ENCODE assay signal across 15 mouse cellular contexts in genomic region chr9:16440638-16441037, GRCm38 (mm10).
DNase-seq lines count a peak whose midpoint lies in the region; ATAC-seq and TF ChIP-seq lines count a peak whose summit lies in the region.
"Had no signal": no experiment of that assay in that cellular context is flagged by ENCODE, and none has a peak within 500 bp of the region (broad histone marks: within the 10 kb centered on the region; RNA-seq: fewer than 3 reads in every experiment).

No protein-coding gene starts in this region.

- H3K36me3 ChIP-seq in embryonic facial prominence, embryonic 15.5 days: no peaks in the 10 kb centered on the region
- no peaks in the 10 kb centered on the region for H3K36me3 ChIP-seq in hindbrain, embryonic 14.5 days (replicated peaks; ENCODE audit: control insufficient read depth, insufficient read depth)
- H3K36me3 ChIP-seq in midbrain, embryonic 14.5 days (ENCODE audit: control insufficient read depth, insufficient read depth, low read length): no peaks in the 10 kb centered on the region
- no peaks in the 10 kb centered on the region for H3K36me3 ChIP-seq in liver, postnatal 0 days (replicated peaks; ENCODE audit: insufficient read depth, low read length)
- H3K36me3 ChIP-seq: forebrain, embryonic 15.5 days; limb, embryonic 12.5 days had no signal

- no peak for TF ChIP-seq EP300 in liver, postnatal 0 days (IDR thresholded peaks at IDR 0.05; ENCODE audit: low read depth)

- H3K4me3 ChIP-seq in embryonic facial prominence, embryonic 15.5 days (replicated peaks): no peak overlapping the region
- no peak overlapping the region for H3K4me3 ChIP-seq in hindbrain, embryonic 14.5 days (replicated peaks; ENCODE audit: low read length)
- no peak overlapping the region for H3K4me3 ChIP-seq in midbrain, embryonic 14.5 days (replicated peaks; ENCODE audit: low read depth, low read length)
- no peak overlapping the region for H3K4me3 ChIP-seq in liver, postnatal 0 days (ENCODE audit: low read depth, low read length)
- H3K4me3 ChIP-seq: forebrain, embryonic 15.5 days; left cerebral cortex, adult 2 months; limb, embryonic 12.5 days had no signal

- ATAC-seq in frontal cortex, adult (ENCODE audit: low TSS enrichment): 0 out of 2 replicates have a peak, but pooled peaks have one; percentile 13
- ATAC-seq in embryonic facial prominence, embryonic 15.5 days (ENCODE audit: insufficient number of reproducible peaks, low FRiP score, low TSS enrichment, low read depth): no peak
- no peak for ATAC-seq in hindbrain, embryonic 14.5 days (ENCODE audit: low FRiP score)
- ATAC-seq in midbrain, embryonic 14.5 days (ENCODE audit: low FRiP score, low TSS enrichment): no peak
- no peak for ATAC-seq in liver, postnatal 0 days
- ATAC-seq in erythroblast, adult 5-6 weeks (replicated peaks; ENCODE audit: low FRiP score, poor library complexity, severe bottlenecking): no peak
- ATAC-seq: Patski had no signal

- no peaks in the 10 kb centered on the region for H3K27me3 ChIP-seq in embryonic facial prominence, embryonic 15.5 days
- no peaks in the 10 kb centered on the region for H3K27me3 ChIP-seq in hindbrain, embryonic 14.5 days (ENCODE audit: control insufficient read depth, insufficient read depth, low read length)
- no peaks in the 10 kb centered on the region for H3K27me3 ChIP-seq in midbrain, embryonic 14.5 days (ENCODE audit: control insufficient read depth, insufficient read depth, low read length)
- H3K27me3 ChIP-seq in liver, postnatal 0 days (ENCODE audit: insufficient read depth, low read length): no peaks in the 10 kb centered on the region
- H3K27me3 ChIP-seq: forebrain, embryonic 15.5 days; limb, embryonic 12.5 days; Patski had no signal

- H3K27ac ChIP-seq in embryonic facial prominence, embryonic 15.5 days (replicated peaks): peak overlapping the region; percentile 25; the same call in 1 of the 2 replicates
- peak overlapping the region; percentile 78 for H3K27ac ChIP-seq in hindbrain, embryonic 14.5 days
- H3K27ac ChIP-seq in midbrain, embryonic 14.5 days (replicated peaks; ENCODE audit: low read depth, low read length): peak overlapping the region; percentile 77
- no peak overlapping the region for H3K27ac ChIP-seq in liver, postnatal 0 days (ENCODE audit: low read depth)
- H3K27ac ChIP-seq: kidney, postnatal 0 days; left cerebral cortex, adult 2 months; limb, embryonic 12.5 days; liver, embryonic 14.5 days had no signal

- H3K9me3 ChIP-seq in embryonic facial prominence, embryonic 15.5 days (replicated peaks): no peaks in the 10 kb centered on the region
- H3K9me3 ChIP-seq in hindbrain, embryonic 14.5 days (ENCODE audit: control insufficient read depth, low read length): no peaks in the 10 kb centered on the region
- H3K9me3 ChIP-seq in midbrain, embryonic 14.5 days (ENCODE audit: control insufficient read depth, low read length): no peaks in the 10 kb centered on the region
- H3K9me3 ChIP-seq in liver, postnatal 0 days (ENCODE audit: low read length): no peaks in the 10 kb centered on the region
- H3K9me3 ChIP-seq: forebrain, embryonic 15.5 days; limb, embryonic 12.5 days had no signal

- no peak for DNase-seq in frontal cortex, postnatal 25 days (ENCODE audit: low spot score in 2 of 2)
- DNase-seq in hindbrain, embryonic 14.5 days (ENCODE audit: low spot score): peak; percentile 48
- peak; percentile 75 for DNase-seq in midbrain, embryonic 14.5 days
- DNase-seq in liver, postnatal 0 days: no peak
- no peak for DNase-seq in adrenal gland, adult 18-20 months (ENCODE audit: low spot score in 2 of 2)
- DNase-seq: lung, postnatal 10 days had no signal

- no peak overlapping the region for H3K4me2 ChIP-seq in embryonic facial prominence, embryonic 15.5 days (replicated peaks)
- H3K4me2 ChIP-seq in hindbrain, embryonic 14.5 days (replicated peaks): peak overlapping the region; percentile 27; the same call in 1 of the 2 replicates
- H3K4me2 ChIP-seq in midbrain, embryonic 14.5 days (ENCODE audit: low read length): peak overlapping the region; percentile 5
- H3K4me2 ChIP-seq in liver, postnatal 0 days (ENCODE audit: low read depth, low read length): no peak overlapping the region
- H3K4me2 ChIP-seq: forebrain, embryonic 15.5 days; limb, embryonic 12.5 days had no signal

- no peak for TF ChIP-seq CTCF in liver, postnatal 0 days (IDR thresholded peaks at IDR 0.05; ENCODE audit: low read depth)

- WGBS in embryonic facial prominence, embryonic 15.5 days: 39% methylated on average over 6 of the region's 6 CpGs
- WGBS in hindbrain, embryonic 14.5 days: 16% methylated on average over 6 of the region's 6 CpGs
- 9% methylated on average over 6 of the region's 6 CpGs for WGBS in midbrain, embryonic 14.5 days
- WGBS in liver, postnatal 0 days (ENCODE audit: insufficient replicate concordance): 66% methylated on average over 6 of the region's 6 CpGs

- no peaks in the 10 kb centered on the region; the same call in 1 of the 2 replicates for H3K4me1 ChIP-seq in embryonic facial prominence, embryonic 15.5 days
- peaks cover 44% of the 10 kb centered on the region for H3K4me1 ChIP-seq in hindbrain, embryonic 14.5 days (replicated peaks; ENCODE audit: control insufficient read depth, insufficient read depth, low read length)
- peaks cover 52% of the 10 kb centered on the region for H3K4me1 ChIP-seq in midbrain, embryonic 14.5 days (ENCODE audit: control insufficient read depth, insufficient read depth, low read length)
- H3K4me1 ChIP-seq in liver, postnatal 0 days (ENCODE audit: insufficient read depth): no peaks in the 10 kb centered on the region
- H3K4me1 ChIP-seq: limb, embryonic 12.5 days had no signal

- no peak overlapping the region for H3K9ac ChIP-seq in embryonic facial prominence, embryonic 15.5 days
- H3K9ac ChIP-seq in hindbrain, embryonic 14.5 days: no peak overlapping the region
- no peak overlapping the region for H3K9ac ChIP-seq in midbrain, embryonic 14.5 days (replicated peaks; ENCODE audit: low read length)
- H3K9ac ChIP-seq in liver, postnatal 0 days (replicated peaks): no peak overlapping the region
- H3K9ac ChIP-seq: forebrain, embryonic 15.5 days; limb, embryonic 12.5 days; liver, embryonic 14.5 days had no signal

Comparison
In these comparisons a context has a peak if more than half of its experiments do, and no peak if none do; other contexts are left out.
1. DNase-seq: peak in hindbrain, embryonic 14.5 days (single experiment) and midbrain, embryonic 14.5 days (single experiment); none in frontal cortex, postnatal 25 days (0 of 2), liver, postnatal 0 days (single experiment) and adrenal gland, adult 18-20 months (0 of 2).
2. H3K4me2 ChIP-seq: peak in hindbrain, embryonic 14.5 days (single experiment) and midbrain, embryonic 14.5 days (single experiment); none in embryonic facial prominence, embryonic 15.5 days (single experiment) and liver, postnatal 0 days (single experiment).